Mouse (Mus musculus) forebrain, embryonic 11.5 days (tissue): Measurements from ENCODE around the gene Plekho2. TPM values are rescaled to one million over a fixed set of nuclear protein-coding genes. Genes with fewer than 3 reads are reported as not detected.

Experiments used
- ATAC-seq: fragments of 200-750 bp; cut with Nextera tagmentation; replicated peaks from 2 replicates; pipeline ENCODE4 v1.8.0; 2017; ENCODE audit warnings: moderate TSS enrichment; ENCODE audit not compliant: low FRiP score
- DNase-seq: peaks from one replicate; pipeline ENCODE4 v3.0.0-alpha.2; 2017; ENCODE audit warnings: low spot score
- H3K27ac ChIP-seq: fragments of 300-500 bp; sonication (generic); 2 replicates; pipeline ENCODE4 v1.5.1; 2014; ENCODE audit warnings: low read depth, low read length
- H3K27me3 ChIP-seq: fragments of 300-500 bp; sonication (generic); 2 replicates; pipeline ENCODE4 v1.6.1; 2014; ENCODE audit warnings: mild to moderate bottlenecking, low read length, mixed read lengths; ENCODE audit not compliant: control insufficient read depth, insufficient read depth
- H3K36me3 ChIP-seq: fragments of 300-500 bp; sonication (generic); 2 replicates; pipeline ENCODE4 v1.6.1; 2014; ENCODE audit warnings: mild to moderate bottlenecking, low read length, moderate library complexity, mixed read lengths; ENCODE audit not compliant: control insufficient read depth, insufficient read depth
- H3K4me1 ChIP-seq: fragments of 300-500 bp; sonication (generic); replicated peaks from 2 replicates; pipeline ENCODE4 v1.6.1; 2014; ENCODE audit warnings: low read length, mixed read lengths; ENCODE audit not compliant: control insufficient read depth, insufficient read depth
- H3K4me2 ChIP-seq: fragments of 300-500 bp; sonication (generic); 2 replicates; pipeline ENCODE4 v1.6.1; 2014; ENCODE audit warnings: low read depth, mild to moderate bottlenecking, low read length, moderate library complexity, mixed read lengths; ENCODE audit not compliant: severe bottlenecking
- H3K4me3 ChIP-seq: fragments of 300-500 bp; sonication (generic); 2 replicates; pipeline ENCODE4 v1.5.1; 2014; ENCODE audit warnings: low read depth, low read length
- H3K9ac ChIP-seq: fragments of 300-500 bp; sonication (generic); 2 replicates; pipeline ENCODE4 v1.6.1; 2014; ENCODE audit warnings: low read length
- H3K9me3 ChIP-seq: fragments of 300-500 bp; sonication (generic); 2 replicates; pipeline ENCODE4 v1.6.1; 2016; ENCODE audit warnings: low read length, mixed read lengths; ENCODE audit not compliant: control insufficient read depth
- WGBS: fragments of 180-500 bp; shearing (Covaris S2); extraction: QIAGEN DNeasy Blood & Tissue Kit; methylation state at CpG from one replicate; pipeline ENCODE4 v1.1.7; 2014; 5-methylcytosine and 5-hydroxymethylcytosine counted together
- polyA plus RNA-seq: library from polyadenylated mRNA; unstranded; fragments of >200 nt; fragmentation: Nextera tagmentation; extraction: Ambion mirVana; gene quantifications from 2 replicates; pipeline ENCODE4 v1.2.1, GENCODE M21; 2014

The Plekho2 gene
- polyA plus RNA-seq, 1 experiment from 2014 or later, result 8.8 TPM

DNA sequence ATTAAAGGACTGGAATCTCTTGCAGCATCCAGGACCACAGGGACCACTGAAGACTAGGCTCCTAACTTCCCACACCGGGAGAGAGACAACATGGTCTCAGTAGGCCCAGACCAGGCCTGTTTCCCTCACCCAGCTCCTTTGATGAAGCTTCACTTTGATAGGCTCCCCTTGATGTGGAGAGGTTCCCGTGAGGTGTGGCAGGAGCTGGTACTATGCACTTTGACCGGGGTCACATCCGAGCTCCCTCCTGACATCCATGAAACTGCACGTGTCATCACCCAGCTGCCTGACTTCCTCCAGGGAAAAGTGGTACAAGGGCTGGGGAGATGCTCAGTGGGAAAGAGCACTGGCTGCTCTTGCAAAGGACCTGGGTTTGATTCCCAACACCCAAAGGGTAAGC is 16.8 kb downstream of the Plekho2 start:
- Histone ChIP-seq H3K9me3 (no peaks in the 10 kb centered on the region), H3K27ac (no peak overlapping the region), H3K4me1 (peaks cover 8% of the 10 kb centered on the region; the same call in 1 of the 2 replicates), H3K9ac (no peak overlapping the region), H3K4me3 (no peak overlapping the region), H3K36me3 (no peaks in the 10 kb centered on the region), H3K4me2 (no peak overlapping the region), H3K27me3 (no peaks in the 10 kb centered on the region)
- WGBS, result 91% methylated on average over 5 of the region's 5 CpGs
- DNase-seq (no peak), ATAC-seq (no peak)

DNA sequence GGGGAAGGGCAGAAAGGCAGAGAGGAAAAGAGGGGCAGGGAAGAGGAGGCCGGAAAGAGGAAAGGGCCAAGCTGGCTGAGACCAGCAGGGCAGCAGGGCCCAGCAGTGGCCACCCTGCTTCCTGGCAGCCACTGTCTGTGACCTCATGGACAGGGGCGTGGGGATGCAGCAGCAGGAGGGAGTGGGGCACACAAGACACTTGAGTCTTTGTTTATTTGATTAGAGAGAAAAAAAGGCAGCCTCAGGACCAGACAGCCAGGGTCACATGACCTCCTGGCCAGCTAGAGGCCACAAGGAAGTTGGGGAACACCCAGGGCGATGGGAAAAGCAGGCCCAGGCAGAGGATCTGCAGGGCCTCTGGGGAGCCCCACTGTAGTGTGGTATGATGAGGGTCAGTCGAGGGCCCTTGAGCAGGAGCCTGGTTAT is 17.7 kb downstream of the Plekho2 start:
- H3K27ac ChIP-seq, result no peak overlapping the region
- no peaks in the 10 kb centered on the region for H3K27me3 ChIP-seq
- 43% methylated on average over 4 of the region's 4 CpGs for WGBS
- no peak overlapping the region for H3K4me3 ChIP-seq
- no peaks in the 10 kb centered on the region for H3K36me3 ChIP-seq
- no peak for ATAC-seq
- H3K9ac ChIP-seq, result no peak overlapping the region
- H3K4me1 ChIP-seq, result peaks cover 8% of the 10 kb centered on the region; the same call in 1 of the 2 replicates
- H3K4me2 ChIP-seq, result no peak overlapping the region
- H3K9me3 ChIP-seq, result no peaks in the 10 kb centered on the region
- no peak for DNase-seq

DNA sequence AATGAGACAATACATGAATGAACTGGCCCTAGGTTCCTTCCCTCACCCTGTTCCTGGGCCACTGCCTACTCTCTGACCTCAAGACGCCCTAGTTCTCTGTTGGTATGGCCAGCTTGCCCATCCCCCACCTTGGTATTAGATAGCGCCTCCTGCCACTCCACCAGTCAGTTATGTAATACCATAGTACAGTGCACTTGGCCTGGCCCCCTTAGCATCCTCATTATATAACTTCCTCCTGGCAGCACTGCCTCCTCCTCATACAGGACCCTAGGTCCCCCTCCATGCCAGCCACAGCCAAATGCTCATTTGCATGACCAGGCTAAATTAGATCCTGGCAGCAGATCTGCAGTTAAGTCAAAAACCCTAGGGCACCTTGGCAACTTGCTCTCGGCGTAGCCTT is 18.8 kb downstream of the Plekho2 start:
- H3K4me2 ChIP-seq, result no peak overlapping the region
- H3K27me3 ChIP-seq, result no peaks in the 10 kb centered on the region
- H3K4me1 ChIP-seq, result peaks cover 8% of the 10 kb centered on the region; the same call in 1 of the 2 replicates
- no peak overlapping the region for H3K9ac ChIP-seq
- WGBS, result 83% methylated on average over 4 of the region's 4 CpGs
- ATAC-seq (no peak), DNase-seq (no peak)
- no peak overlapping the region for H3K27ac ChIP-seq
- H3K36me3 ChIP-seq, result no peaks in the 10 kb centered on the region; the same call in 1 of the 2 replicates
- H3K4me3 ChIP-seq, result no peak overlapping the region
- H3K9me3 ChIP-seq, result no peaks in the 10 kb centered on the region

DNA sequence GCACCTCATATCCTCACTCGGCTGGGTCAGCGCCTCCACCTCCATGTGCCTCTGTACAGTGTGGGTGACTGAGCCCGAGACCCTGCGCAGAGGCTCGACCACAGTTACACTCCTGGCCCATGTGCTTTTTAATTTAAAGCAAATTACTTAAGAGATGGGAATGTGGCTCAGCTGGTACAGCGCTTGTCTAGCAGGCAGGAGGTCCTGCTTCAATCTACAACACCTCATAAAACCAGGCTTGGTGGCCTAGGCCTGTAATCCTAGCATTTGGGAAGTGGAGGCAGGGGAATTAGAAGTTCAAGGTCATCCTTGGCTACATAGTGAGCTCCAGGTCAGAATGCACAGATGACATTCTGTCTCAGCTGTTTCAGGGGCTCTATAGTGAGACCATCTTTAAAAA is 21.0 kb downstream of the Plekho2 start:
- H3K27me3 ChIP-seq, result no peaks in the 10 kb centered on the region
- no peak overlapping the region for H3K27ac ChIP-seq
- DNase-seq (no peak), ATAC-seq (no peak)
- WGBS, result 94% methylated on average over 6 of the region's 6 CpGs
- no peaks in the 10 kb centered on the region for H3K9me3 ChIP-seq
- H3K9ac ChIP-seq, result no peak overlapping the region
- H3K4me2 ChIP-seq, result no peak overlapping the region
- H3K4me3 ChIP-seq, result no peak overlapping the region
- H3K36me3 ChIP-seq, result no peaks in the 10 kb centered on the region; the same call in 1 of the 2 replicates
- peaks cover 13% of the 10 kb centered on the region; the same call in 1 of the 2 replicates for H3K4me1 ChIP-seq

DNA sequence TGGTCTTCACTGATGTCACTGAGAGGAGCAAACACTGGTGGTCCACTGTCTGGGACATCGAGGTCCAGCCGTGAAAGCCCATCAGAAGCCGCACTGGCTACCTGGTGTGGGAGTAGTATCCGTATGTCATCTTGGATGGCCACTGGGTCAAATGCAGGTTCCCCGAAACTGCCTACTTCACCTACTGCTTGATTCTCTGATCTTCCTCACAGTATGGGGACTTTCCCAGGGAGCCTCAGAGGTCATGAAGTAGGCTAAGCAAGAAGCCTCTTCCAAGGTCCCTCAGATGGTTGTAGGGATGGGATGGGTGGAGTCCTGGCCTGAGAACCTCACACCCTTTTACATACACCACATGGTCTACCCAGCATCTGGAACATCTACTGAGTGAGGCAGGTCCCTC is 22.9 kb downstream of the Plekho2 start:
- ATAC-seq (no peak), DNase-seq (no peak)
- Histone ChIP-seq H3K27me3 (no peaks in the 10 kb centered on the region), H3K36me3 (no peaks in the 10 kb centered on the region; the same call in 1 of the 2 replicates), H3K4me3 (no peak overlapping the region), H3K4me2 (no peak overlapping the region), H3K9me3 (no peaks in the 10 kb centered on the region), H3K9ac (no peak overlapping the region), H3K27ac (no peak overlapping the region), H3K4me1 (peaks cover 7% of the 10 kb centered on the region; the same call in 1 of the 2 replicates)
- 96% methylated on average over 5 of the region's 5 CpGs for WGBS

DNA sequence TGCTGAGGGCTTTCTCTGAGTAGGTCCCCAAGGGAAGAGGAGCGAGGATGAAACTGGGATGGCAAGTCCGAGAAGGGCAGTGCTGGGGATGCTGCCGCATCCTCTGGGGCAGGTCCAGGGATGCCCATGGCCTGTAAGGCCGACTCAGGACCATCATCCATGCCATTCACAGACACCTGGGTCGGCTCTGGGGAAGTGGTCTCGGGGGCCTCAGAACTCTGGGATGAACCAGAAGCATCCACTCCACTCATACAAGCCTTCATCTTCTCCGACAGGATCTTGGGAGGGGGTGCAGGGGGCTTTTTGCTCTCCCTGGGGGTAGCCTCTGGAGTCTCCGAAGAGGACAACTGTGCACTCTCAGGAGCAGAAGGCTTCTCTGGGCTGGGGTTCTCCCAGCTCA is 23.5 kb downstream of the Plekho2 start:
- Histone ChIP-seq H3K9me3 (no peaks in the 10 kb centered on the region), H3K4me2 (no peak overlapping the region), H3K36me3 (no peaks in the 10 kb centered on the region; the same call in 1 of the 2 replicates), H3K27ac (no peak overlapping the region), H3K9ac (no peak overlapping the region), H3K4me1 (peaks cover 4% of the 10 kb centered on the region; the same call in 1 of the 2 replicates), H3K4me3 (no peak overlapping the region), H3K27me3 (no peaks in the 10 kb centered on the region)
- DNase-seq (no peak), ATAC-seq (no peak)
- 95% methylated on average over 8 of the region's 8 CpGs for WGBS

DNA sequence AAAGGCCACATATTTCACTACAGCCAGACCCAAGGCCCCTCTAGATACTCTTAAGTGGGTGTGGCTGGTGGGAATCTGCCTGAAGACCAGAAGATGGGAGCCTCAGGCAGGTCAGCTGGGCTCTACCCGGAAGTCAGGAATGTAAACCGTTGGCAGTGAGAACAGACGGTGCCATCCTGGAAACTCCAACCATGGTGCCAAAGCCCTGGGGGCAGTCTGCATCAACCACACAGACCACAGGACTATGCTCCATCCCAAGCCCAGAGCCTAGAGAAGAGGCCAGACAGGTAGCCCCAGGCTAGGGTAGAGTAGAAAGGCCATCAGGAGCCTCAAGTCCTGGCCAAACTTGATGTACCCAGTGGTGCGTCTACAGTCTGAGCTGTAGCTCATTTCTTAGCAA is 24.2 kb downstream of the Plekho2 start:
- ATAC-seq (no peak), DNase-seq (no peak)
- no peaks in the 10 kb centered on the region for H3K9me3 ChIP-seq
- WGBS, result 90% methylated on average over 4 of the region's 4 CpGs
- H3K4me1 ChIP-seq, result peaks cover 6% of the 10 kb centered on the region; the same call in 1 of the 2 replicates
- H3K4me3 ChIP-seq, result no peak overlapping the region
- H3K9ac ChIP-seq, result no peak overlapping the region
- no peaks in the 10 kb centered on the region for H3K27me3 ChIP-seq
- H3K27ac ChIP-seq, result no peak overlapping the region
- H3K36me3 ChIP-seq, result no peaks in the 10 kb centered on the region; the same call in 1 of the 2 replicates
- H3K4me2 ChIP-seq, result no peak overlapping the region

DNA sequence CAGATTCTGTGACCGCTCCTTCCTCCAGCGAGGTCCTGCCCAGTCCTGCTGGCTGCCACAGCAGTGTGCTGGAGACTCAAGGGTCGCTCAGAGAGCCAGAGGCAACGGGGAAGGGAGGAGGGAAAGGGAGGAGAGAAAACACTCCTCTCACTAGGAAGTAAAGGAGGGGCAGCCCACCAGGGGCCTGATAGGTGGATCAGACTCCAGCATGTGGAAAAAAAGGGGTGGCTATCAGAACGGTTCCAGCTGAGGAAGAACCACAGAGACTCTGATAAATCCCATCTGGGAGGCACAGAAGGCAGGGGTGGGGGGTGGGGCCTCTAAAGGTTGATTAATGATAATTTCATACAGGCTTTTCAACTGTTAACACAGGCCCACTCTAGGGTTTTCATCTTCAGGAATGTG is 24.8 kb downstream of the Plekho2 start:
- Histone ChIP-seq H3K4me1 (peaks cover 7% of the 10 kb centered on the region; the same call in 1 of the 2 replicates), H3K9me3 (no peaks in the 10 kb centered on the region), H3K4me3 (no peak overlapping the region), H3K36me3 (no peaks in the 10 kb centered on the region; the same call in 1 of the 2 replicates), H3K27me3 (no peaks in the 10 kb centered on the region), H3K9ac (no peak overlapping the region), H3K27ac (no peak overlapping the region), H3K4me2 (no peak overlapping the region)
- 14% methylated on average over 5 of the region's 5 CpGs for WGBS
- ATAC-seq (no peak), DNase-seq (no peak)

DNA sequence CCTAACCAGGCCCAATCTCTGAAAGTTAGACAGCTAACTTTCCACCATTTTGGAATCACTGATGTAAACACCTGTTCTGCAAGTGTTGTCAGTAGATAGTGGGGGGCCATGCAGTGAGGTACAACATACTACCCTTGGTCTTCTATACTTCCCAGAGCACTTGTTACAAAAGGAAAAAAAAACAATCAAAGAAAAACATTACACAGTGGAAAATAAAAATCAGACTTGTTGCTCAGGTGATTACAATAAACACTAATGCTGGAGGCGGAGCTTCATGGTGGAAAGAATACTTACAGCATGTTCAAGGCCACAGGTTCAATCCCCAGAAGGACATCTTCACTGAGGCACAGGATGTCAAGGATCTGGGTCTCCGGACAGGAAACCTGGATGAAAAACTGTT is 27.1 kb downstream of the Plekho2 start:
- Histone ChIP-seq H3K4me1 (peaks cover 7% of the 10 kb centered on the region; the same call in 1 of the 2 replicates), H3K4me2 (no peak overlapping the region), H3K9me3 (no peaks in the 10 kb centered on the region), H3K27ac (no peak overlapping the region), H3K4me3 (no peak overlapping the region), H3K9ac (no peak overlapping the region), H3K27me3 (no peaks in the 10 kb centered on the region), H3K36me3 (no peaks in the 10 kb centered on the region; the same call in 1 of the 2 replicates)
- DNase-seq (no peak), ATAC-seq (no peak)
- WGBS, result 98% methylated on average over 2 of the region's 2 CpGs
